In genomic region chr6:106985132-106985801, GRCm38 (mm10) we compare ENCODE assay signal across 21 mouse cellular contexts.
A peak's percentile ranks its signal among the peaks of the same experiment; 100 is the strongest.
DNase-seq lines count a peak whose midpoint lies in the region; ATAC-seq and TF ChIP-seq lines count a peak whose summit lies in the region.
"Had no signal": no experiment of that assay in that cellular context is flagged by ENCODE, and none has a peak within 500 bp of the region (broad histone marks: within the 10 kb centered on the region; RNA-seq: fewer than 3 reads in every experiment).

No protein-coding gene starts in this region.

- DNase-seq in adrenal gland, adult 2 months: peak; percentile 52
- no peak for DNase-seq in adrenal gland, postnatal 25 days
- DNase-seq in liver, embryonic 14.5 days (ENCODE audit: low read depth in 3 of 3, low spot score in 3 of 3): no peak
- DNase-seq in right cerebral cortex, postnatal 14 days: no peak
- DNase-seq in midbrain, postnatal 0 days (ENCODE audit: low spot score): no peak
- DNase-seq: cerebellum, adult 11 months; cerebellum, adult 9-11 months; heart, postnatal 4 days; kidney, adult 8-10 months; kidney, postnatal 10 days; liver, embryonic 13.5 days; lung, postnatal 4 days had no signal

- no peak for TF ChIP-seq CTCF in liver, embryonic 14.5 days (IDR thresholded peaks at IDR 0.05; ENCODE audit: low read depth)
- TF ChIP-seq CTCF in intestine, postnatal 0 days (IDR thresholded peaks at IDR 0.05; ENCODE audit: low read depth): no peak
- TF ChIP-seq CTCF in midbrain, postnatal 0 days (IDR thresholded peaks at IDR 0.05): no peak

- 6% methylated on average over 4 of the region's 4 CpGs for WGBS in liver, embryonic 14.5 days (ENCODE audit: insufficient replicate concordance)
- 26% methylated on average over 4 of the region's 4 CpGs for WGBS in liver, embryonic 12.5 days (ENCODE audit: insufficient replicate concordance)
- 36% methylated on average over 4 of the region's 4 CpGs for WGBS in intestine, postnatal 0 days
- WGBS in midbrain, postnatal 0 days: 67% methylated on average over 4 of the region's 4 CpGs

- no peak overlapping the region for H3K27ac ChIP-seq in liver, embryonic 14.5 days
- H3K27ac ChIP-seq in liver, embryonic 12.5 days: no peak overlapping the region
- H3K27ac ChIP-seq in intestine, postnatal 0 days (ENCODE audit: low read depth, low read length): no peak overlapping the region
- H3K27ac ChIP-seq in midbrain, postnatal 0 days (ENCODE audit: low read depth, low read length): no peak overlapping the region
- H3K27ac ChIP-seq: forebrain, embryonic 12.5 days; hindbrain, embryonic 15.5 days; limb, embryonic 12.5 days; liver, embryonic 13.5 days; lung, embryonic 15.5 days; midbrain, embryonic 12.5 days had no signal

- H3K9ac ChIP-seq in liver, embryonic 14.5 days (replicated peaks): no peak overlapping the region
- H3K9ac ChIP-seq in liver, embryonic 12.5 days: no peak overlapping the region
- no peak overlapping the region for H3K9ac ChIP-seq in intestine, postnatal 0 days (ENCODE audit: low read depth, low read length)
- no peak overlapping the region for H3K9ac ChIP-seq in midbrain, postnatal 0 days (replicated peaks; ENCODE audit: low read length, poor library complexity, severe bottlenecking)
- H3K9ac ChIP-seq: forebrain, embryonic 12.5 days; hindbrain, embryonic 15.5 days; limb, embryonic 12.5 days; liver, embryonic 13.5 days; lung, embryonic 15.5 days; midbrain, embryonic 12.5 days had no signal

- H3K4me2 ChIP-seq in liver, embryonic 14.5 days (ENCODE audit: low read depth): no peak overlapping the region
- H3K4me2 ChIP-seq in liver, embryonic 12.5 days: no peak overlapping the region
- no peak overlapping the region for H3K4me2 ChIP-seq in intestine, postnatal 0 days (replicated peaks; ENCODE audit: low read depth)
- H3K4me2 ChIP-seq in midbrain, postnatal 0 days (ENCODE audit: low read depth, low read length, poor library complexity, severe bottlenecking): no peak overlapping the region
- H3K4me2 ChIP-seq: forebrain, embryonic 12.5 days; hindbrain, embryonic 15.5 days; limb, embryonic 12.5 days; liver, embryonic 13.5 days; lung, embryonic 15.5 days; midbrain, embryonic 12.5 days had no signal

- no peaks in the 10 kb centered on the region for H3K4me1 ChIP-seq in liver, embryonic 14.5 days (replicated peaks; ENCODE audit: control insufficient read depth in 2 of 2, insufficient read depth in 2 of 2, low read length in 1 of 2)
- H3K4me1 ChIP-seq in liver, embryonic 12.5 days: no peaks in the 10 kb centered on the region
- no peaks in the 10 kb centered on the region for H3K4me1 ChIP-seq in intestine, postnatal 0 days (replicated peaks; ENCODE audit: control insufficient read depth, insufficient read depth, low read length)
- no peaks in the 10 kb centered on the region for H3K4me1 ChIP-seq in midbrain, postnatal 0 days (ENCODE audit: insufficient read depth, low read length)
- H3K4me1 ChIP-seq: forebrain, embryonic 12.5 days; hindbrain, embryonic 15.5 days; limb, embryonic 12.5 days; lung, embryonic 15.5 days had no signal

- H3K9me3 ChIP-seq in liver, embryonic 14.5 days (ENCODE audit: control insufficient read depth, low read length): no peaks in the 10 kb centered on the region
- no peaks in the 10 kb centered on the region for H3K9me3 ChIP-seq in liver, embryonic 12.5 days (replicated peaks)
- H3K9me3 ChIP-seq in intestine, postnatal 0 days (ENCODE audit: control insufficient read depth): no peaks in the 10 kb centered on the region
- no peaks in the 10 kb centered on the region for H3K9me3 ChIP-seq in midbrain, postnatal 0 days (ENCODE audit: low read length)
- H3K9me3 ChIP-seq: forebrain, embryonic 12.5 days; hindbrain, embryonic 15.5 days; limb, embryonic 12.5 days; liver, embryonic 13.5 days; lung, embryonic 15.5 days; midbrain, embryonic 12.5 days had no signal

- TF ChIP-seq EP300 in liver, embryonic 14.5 days (IDR thresholded peaks at IDR 0.05; ENCODE audit: low read depth): no peak

- H3K36me3 ChIP-seq in liver, embryonic 14.5 days (replicated peaks; ENCODE audit: control insufficient read depth, insufficient read depth, low read depth): no peaks in the 10 kb centered on the region
- H3K36me3 ChIP-seq in liver, embryonic 12.5 days: no peaks in the 10 kb centered on the region
- H3K36me3 ChIP-seq in intestine, postnatal 0 days (ENCODE audit: control insufficient read depth, insufficient read depth): no peaks in the 10 kb centered on the region
- no peaks in the 10 kb centered on the region for H3K36me3 ChIP-seq in midbrain, postnatal 0 days (ENCODE audit: insufficient read depth, low read length)
- H3K36me3 ChIP-seq: forebrain, embryonic 12.5 days; hindbrain, embryonic 15.5 days; limb, embryonic 12.5 days; liver, embryonic 13.5 days; lung, embryonic 15.5 days; midbrain, embryonic 12.5 days had no signal

- ATAC-seq in liver, embryonic 14.5 days (ENCODE audit: insufficient read depth): 0 out of 2 replicates have a peak, but pooled peaks have one; percentile 37
- no peak for ATAC-seq in liver, embryonic 12.5 days
- ATAC-seq in hematopoietic stem cell, adult 5-6 weeks (replicated peaks in 1 of 2; ENCODE audit: insufficient read depth in 1 of 2, low FRiP score in 2 of 2, low TSS enrichment in 1 of 2, low read depth in 1 of 2, poor library complexity in 2 of 2, severe bottlenecking in 2 of 2): peak; percentile 34 to 46; a peak in 3 of 4 replicates
- ATAC-seq in intestine, postnatal 0 days: no peak
- no peak for ATAC-seq in midbrain, postnatal 0 days (ENCODE audit: low FRiP score)
- ATAC-seq: CD4-positive, CD25-positive, alpha-beta regulatory T cell, adult 4 months had no signal

- no peak overlapping the region for H3K4me3 ChIP-seq in liver, embryonic 14.5 days (ENCODE audit: insufficient read depth in 1 of 2, low read depth in 2 of 2, low read length in 2 of 2)
- H3K4me3 ChIP-seq in liver, embryonic 12.5 days: no peak overlapping the region
- no peak overlapping the region for H3K4me3 ChIP-seq in intestine, postnatal 0 days (ENCODE audit: low read depth, low read length)
- no peak overlapping the region for H3K4me3 ChIP-seq in midbrain, postnatal 0 days (ENCODE audit: low read depth, low read length)
- H3K4me3 ChIP-seq: forebrain, embryonic 12.5 days; hindbrain, embryonic 15.5 days; limb, embryonic 12.5 days; liver, embryonic 13.5 days; lung, embryonic 15.5 days; midbrain, embryonic 12.5 days had no signal

- H3K27me3 ChIP-seq in liver, embryonic 14.5 days (ENCODE audit: control insufficient read depth, insufficient read depth, low read length): no peaks in the 10 kb centered on the region
- no peaks in the 10 kb centered on the region for H3K27me3 ChIP-seq in liver, embryonic 12.5 days (replicated peaks)
- H3K27me3 ChIP-seq in intestine, postnatal 0 days (replicated peaks; ENCODE audit: control insufficient read depth, insufficient read depth, low read length): no peaks in the 10 kb centered on the region
- H3K27me3 ChIP-seq in midbrain, postnatal 0 days (ENCODE audit: insufficient read depth, low read length): no peaks in the 10 kb centered on the region
- H3K27me3 ChIP-seq: forebrain, embryonic 12.5 days; hindbrain, embryonic 15.5 days; limb, embryonic 12.5 days; liver, embryonic 13.5 days; lung, embryonic 15.5 days; midbrain, embryonic 12.5 days had no signal

Comparison
In these comparisons a context has a peak if more than half of its experiments do, and no peak if none do; other contexts are left out.
1. ATAC-seq: peak in liver, embryonic 14.5 days (single experiment) and hematopoietic stem cell, adult 5-6 weeks (2 of 2); none in liver, embryonic 12.5 days (single experiment), intestine, postnatal 0 days (single experiment) and midbrain, postnatal 0 days (single experiment).